Mouse (Mus musculus) embryo, embryonic 11.5 days (tissue): ENCODE measurements around the gene Prlr.

ENCODE experiments used
- DNase-seq: peaks from one replicate; pipeline ENCODE4 v3.0.0-alpha.2; 2012; ENCODE audit warnings: low read depth, low spot score

The Prlr gene

DNA sequence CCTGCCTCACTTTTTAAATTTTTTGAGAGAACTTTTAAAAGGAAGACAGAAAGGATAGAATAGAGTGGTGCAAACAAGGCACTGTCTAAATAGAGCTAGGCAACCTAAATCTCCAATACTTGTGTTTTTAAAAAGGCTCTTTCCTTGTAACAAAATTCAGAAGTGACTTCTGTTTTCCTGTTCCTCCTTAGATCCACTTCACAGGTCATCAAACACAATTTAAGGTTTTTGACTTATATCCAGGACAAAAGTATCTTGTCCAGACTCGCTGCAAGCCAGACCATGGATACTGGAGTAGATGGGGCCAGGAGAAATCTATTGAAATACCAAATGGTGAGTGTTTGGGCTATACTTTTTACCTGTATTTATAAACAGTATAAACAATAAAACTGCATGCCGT, 148.0 kb downstream of the Prlr start, which contains the start of gene Gm21973:
TSS of gene Gm21973 (plus strand) at position 301 of the 400 bp plus-strand sequence.
- no peak for DNase-seq

DNA sequence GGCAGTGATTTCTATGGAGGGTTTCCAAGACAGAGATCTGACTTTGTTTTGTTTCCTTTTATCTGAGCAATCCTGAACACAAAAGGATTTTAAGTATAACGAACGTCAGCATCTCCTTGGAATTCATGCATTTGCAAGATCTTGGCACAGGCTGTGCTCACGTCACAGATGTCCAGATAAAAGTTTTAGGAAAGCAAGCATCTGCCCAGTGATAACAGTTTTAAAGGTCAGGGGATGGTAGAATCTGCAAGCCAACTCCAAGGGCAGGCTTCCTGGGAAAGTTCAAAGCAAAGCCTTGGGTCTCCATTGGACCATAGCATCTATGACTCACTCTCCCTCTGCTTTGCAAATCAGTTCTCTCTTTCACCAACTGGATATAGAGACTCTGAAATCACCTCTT, 153.6 kb downstream of the Prlr start:
- DNase-seq, result no peak

DNA sequence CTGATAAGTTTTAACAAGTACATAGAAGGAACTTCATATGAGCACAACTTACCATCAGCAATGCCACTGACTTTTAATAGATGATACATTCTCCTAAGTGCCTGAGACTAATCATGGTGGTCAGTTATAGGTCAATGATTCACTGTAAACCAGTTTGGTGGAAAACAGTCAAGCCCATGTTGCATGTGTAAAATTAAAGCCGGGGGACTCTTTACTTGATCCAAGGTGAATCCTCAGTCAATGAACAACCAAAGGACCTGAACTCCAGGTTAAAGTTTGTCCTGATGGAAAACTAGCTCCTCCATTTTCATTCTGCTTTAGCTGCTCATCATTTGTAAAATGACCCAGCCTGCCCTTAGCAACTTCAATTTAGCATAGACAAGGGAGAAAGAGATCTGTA, 155.5 kb downstream of the Prlr start:
- no peak for DNase-seq

DNA sequence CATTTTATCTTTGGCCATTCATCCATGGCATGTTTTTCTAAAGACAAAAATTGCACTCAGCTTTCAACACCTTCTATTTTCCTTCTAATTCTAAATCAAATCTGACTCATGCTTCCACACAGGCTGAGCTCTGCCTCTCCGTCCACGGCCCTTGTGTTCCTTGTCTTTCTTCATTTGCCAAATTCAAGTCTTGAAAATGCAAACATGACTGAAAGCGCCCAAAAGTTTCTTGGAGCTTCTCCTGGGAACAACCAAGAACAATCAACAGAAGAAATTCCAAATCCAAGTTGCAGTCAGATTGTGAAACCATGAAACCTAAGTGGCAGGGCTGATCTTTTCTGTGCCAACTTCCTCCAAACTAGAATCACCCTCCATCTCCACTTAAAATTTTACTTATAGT, 161.6 kb downstream of the Prlr start:
- DNase-seq, result no peak

DNA sequence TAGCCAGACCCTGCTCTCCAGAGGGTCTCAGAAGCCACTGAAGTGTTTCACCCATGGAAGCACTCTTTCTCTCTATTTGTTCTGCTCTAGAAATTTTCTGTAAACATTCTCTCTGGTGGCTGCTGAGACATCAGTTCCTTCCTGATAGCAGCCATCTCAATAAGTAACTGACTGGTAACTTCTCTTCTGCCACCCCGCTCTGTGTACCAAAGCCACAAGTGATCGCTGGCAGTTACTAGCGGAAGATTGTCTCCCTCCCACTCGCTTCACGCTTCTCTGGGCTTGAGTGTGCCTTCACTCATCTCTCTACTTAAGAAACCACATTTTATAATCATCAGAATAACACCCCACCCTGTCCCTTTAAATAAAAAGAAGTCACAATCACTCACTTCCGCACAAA, 170.0 kb downstream of the Prlr start:
- no peak for DNase-seq

DNA sequence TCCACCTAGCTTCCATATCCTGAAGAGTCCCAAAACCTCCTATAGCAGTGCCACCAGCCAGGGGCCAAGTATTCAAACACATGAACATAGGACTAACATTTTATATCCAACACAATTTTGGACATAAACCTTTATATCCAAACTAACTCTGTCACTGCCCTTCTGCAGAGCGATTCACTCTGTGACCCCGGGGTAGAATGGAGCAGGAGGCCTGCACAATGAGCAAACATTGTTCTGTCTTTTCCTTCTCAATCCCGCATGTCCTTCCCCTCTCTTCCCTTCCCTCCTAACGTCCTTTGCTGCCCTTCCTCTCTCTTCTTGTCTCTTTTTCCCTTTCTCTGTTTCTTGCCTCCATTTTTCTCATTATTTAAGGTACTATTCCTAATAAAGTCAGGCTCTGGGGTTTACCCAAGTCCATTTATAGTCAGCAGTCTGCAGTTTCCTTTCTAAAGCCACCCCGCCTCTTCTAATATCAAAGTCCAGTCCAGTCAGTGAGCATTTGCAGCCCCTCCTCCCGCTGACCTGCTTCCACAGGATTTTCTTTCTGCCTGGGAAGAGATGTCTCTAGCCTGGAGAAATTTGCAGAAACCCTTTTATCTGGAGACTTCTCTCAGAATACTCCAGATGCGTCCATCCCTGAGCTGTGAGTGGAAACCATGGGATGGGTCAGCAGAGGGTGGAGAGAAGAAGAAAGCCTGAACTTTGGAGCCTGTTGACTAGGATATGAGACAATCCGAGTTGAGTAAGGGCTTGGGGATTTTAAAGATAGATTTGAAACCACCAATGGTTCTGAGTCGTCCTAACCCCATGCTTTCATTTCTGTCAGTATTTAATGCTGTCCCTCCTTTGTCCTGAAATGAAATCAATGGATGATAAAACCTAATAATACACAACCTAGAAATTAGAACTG, 181.3 kb downstream of the Prlr start, which contains the start of gene Agxt2:
TSS of gene Agxt2 (plus strand) at position 494 of the 910 bp plus-strand sequence.
- DNase-seq, result no peak

DNA sequence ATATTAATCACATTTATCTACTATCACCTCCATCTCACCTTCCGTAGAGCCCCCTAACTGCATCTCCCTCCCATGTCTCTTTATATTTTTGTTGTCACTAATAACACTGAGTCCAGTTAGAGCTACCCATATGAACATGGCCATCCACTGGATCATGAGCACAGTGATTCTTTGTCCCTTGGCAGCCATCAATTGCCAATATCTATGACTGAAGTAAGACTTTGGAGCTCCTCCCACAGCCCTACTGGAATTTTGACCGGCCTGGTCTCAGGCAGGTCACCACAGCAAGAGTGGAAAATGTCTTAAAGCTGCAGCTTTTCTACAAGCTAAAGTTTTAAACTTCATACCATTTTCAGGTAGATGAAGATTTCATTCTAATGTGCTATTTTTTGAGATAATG, 189.3 kb downstream of the Prlr start:
- DNase-seq, result no peak

DNA sequence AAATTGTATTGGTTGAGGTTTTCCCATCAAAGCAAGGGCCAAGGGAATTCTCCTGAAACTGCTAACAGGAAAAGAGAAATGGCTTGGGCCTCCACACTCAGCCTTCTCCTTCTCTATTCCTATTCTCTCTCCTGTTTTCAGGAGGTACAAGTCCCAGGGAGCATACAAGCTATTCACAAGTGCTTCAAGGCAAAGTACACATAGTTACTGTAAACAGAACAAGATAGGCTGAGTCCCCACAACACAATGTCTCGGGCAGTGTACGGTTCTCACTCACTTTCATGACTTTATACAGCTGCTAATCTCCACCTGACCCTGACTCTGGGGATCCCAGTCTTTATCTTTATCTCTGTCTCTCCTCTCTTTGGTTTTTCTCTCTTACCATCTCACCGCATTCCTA, 198.4 kb downstream of the Prlr start:
- DNase-seq, result no peak

DNA sequence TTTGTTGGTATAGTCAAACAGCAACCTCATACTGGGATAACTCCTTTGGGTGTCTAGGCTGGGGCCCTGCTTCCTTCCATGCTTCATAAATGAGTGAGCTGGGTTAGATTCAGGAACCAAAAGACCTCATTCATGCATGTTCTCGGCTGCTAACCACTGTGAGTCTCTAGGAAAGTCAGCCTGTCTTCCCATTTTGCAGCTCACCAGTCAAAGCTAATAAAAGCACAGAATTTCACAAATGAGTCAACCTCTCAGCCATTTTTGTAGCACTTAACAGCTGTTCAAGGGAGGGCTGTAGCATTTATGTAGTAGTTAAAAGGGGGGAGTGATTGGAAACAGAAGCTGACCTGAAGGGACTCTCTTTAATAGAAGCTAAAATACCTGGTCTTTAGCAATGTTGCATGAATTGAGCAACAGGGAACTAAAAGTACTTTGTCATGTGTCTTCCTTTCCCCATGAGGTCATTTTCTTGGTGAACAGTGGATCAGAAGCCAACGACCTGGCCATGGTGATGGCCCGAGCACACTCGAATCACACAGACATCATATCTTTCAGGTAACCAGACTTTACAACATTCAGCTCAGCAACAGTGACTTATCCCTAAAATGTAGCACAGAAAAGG, 201.4 kb downstream of the Prlr start:
- no peak for DNase-seq

DNA sequence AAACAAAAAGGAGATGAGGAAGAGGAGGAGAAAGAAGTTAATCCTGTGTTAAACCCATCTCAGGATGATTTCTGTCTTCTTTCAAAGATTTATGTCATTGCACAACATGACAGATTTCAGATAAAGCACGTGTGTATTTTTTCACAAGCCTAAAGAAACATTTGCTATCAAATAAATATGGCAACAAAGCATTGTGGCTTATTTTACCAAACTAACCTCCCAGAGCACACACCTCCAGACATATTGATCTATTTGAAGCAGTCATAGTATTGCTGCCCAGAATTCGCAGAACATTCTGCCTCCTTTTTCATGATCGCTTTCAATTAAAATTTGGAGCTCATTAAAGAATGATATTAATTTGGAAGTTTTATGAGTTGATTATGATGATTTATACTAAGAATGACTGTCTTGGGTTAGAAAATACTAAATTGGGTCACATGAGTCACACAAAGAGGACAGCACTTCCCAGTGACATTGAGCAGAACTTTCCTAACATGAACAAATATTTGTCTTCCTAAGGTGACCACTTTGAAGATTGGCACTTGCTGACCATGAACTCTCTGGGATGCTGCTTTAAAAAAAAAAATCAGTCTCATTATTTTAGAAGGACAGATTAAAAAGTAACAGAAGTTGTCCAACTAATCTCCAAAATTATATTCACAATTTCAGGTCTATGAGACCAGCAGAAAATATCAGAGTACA, 202.9 kb downstream of the Prlr start:
- no peak for DNase-seq

DNA sequence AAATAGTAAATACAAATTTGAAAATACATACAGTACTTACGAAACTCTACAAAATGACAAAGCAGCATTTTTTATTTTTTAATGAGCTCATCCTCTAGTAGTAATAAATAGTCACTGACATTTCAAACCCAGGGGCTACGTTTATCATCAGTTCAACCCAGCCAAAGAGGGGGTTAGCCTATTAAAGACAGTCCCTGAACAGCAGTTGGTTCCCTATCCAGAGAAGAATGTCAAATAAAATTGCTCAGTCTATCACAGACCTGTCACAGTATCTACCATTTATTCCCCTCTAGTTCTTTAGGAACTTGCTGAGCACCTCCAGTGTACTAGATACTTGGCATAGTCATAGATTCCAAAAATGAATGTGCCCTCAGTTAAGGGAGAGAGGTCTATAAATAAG, 210.2 kb downstream of the Prlr start:
- DNase-seq, result no peak
